Mouse (Mus musculus) liver, adult 2 months (tissue): ENCODE data around the gene Fam102b. TPM values are rescaled to one million over a fixed set of nuclear protein-coding genes. Genes with fewer than 3 reads are reported as not detected.

Experiments used
- DNase-seq: peaks from one replicate; pipeline ENCODE4 v3.0.0-alpha.2; 2011; ENCODE audit warnings: low read depth, low spot score; ENCODE audit errors: extremely low read depth
- H3K27ac ChIP-seq: fragments of 200-500 bp; replicated peaks from 2 replicates; pipeline ENCODE4 v1.5.1; 2012; ENCODE audit warnings: low read depth, mild to moderate bottlenecking, control low read depth, inconsistent platforms, low read length; ENCODE audit not compliant: insufficient read depth
- H3K27me3 ChIP-seq: fragments of 200-500 bp; 2 replicates; pipeline ENCODE4 v1.6.1; 2012; ENCODE audit warnings: mild to moderate bottlenecking, moderate library complexity, low read length, inconsistent platforms; ENCODE audit not compliant: control insufficient read depth, insufficient read depth
- H3K36me3 ChIP-seq: fragments of 200-500 bp; 2 replicates; pipeline ENCODE4 v1.6.1; 2012; ENCODE audit warnings: low read length, inconsistent platforms; ENCODE audit not compliant: control insufficient read depth, insufficient read depth
- H3K4me1 ChIP-seq: fragments of 200-500 bp; 2 replicates; pipeline ENCODE4 v1.6.1; 2011; ENCODE audit warnings: low read length; ENCODE audit not compliant: control insufficient read depth, insufficient read depth
- H3K4me3 ChIP-seq: fragments of 200-500 bp; 2 replicates; pipeline ENCODE4 v1.5.1; 2011; ENCODE audit warnings: low read depth, mild to moderate bottlenecking, control low read depth, low read length, moderate library complexity; ENCODE audit not compliant: insufficient read depth
- H3K79me2 ChIP-seq: fragments of 200-500 bp; 2 replicates; pipeline ENCODE4 v1.6.1; 2012; ENCODE audit warnings: inconsistent platforms, mild to moderate bottlenecking, low read length, moderate library complexity; ENCODE audit not compliant: control insufficient read depth, insufficient read depth
- H3K9ac ChIP-seq: fragments of 200-500 bp; 2 replicates; pipeline ENCODE4 v1.6.1; 2012; ENCODE audit warnings: low read depth, mild to moderate bottlenecking, control low read depth, inconsistent platforms, low read length
- CTCF ChIP-seq: fragments of 200-500 bp; IDR thresholded peaks from 2 replicates; pipeline ENCODE4 v1.5.1; 2011; ENCODE audit warnings: low read depth, low read length, control low read depth
- POLR2A ChIP-seq: fragments of 200-500 bp; IDR thresholded peaks from 2 replicates; pipeline ENCODE4 v1.6.1; 2011; ENCODE audit warnings: low read length, control low read depth; ENCODE audit not compliant: insufficient read depth; ENCODE audit errors: extremely low read depth
- WGBS: fragments of 180-500 bp; shearing (Covaris S2); methylation state at CpG from one replicate; pipeline ENCODE4 v1.1.7; 2018; 5-methylcytosine and 5-hydroxymethylcytosine counted together
- polyA plus RNA-seq: library from polyadenylated mRNA; depleted of rRNA; stranded (reverse); fragments of >200 nt; gene quantifications from 2 replicates; pipeline ENCODE4 v1.2.3, GENCODE M21; 2012
- total RNA-seq: library from RNA; depleted of rRNA; stranded (reverse); fragments of >200 nt; gene quantifications from 2 replicates; pipeline ENCODE4 v1.2.3, GENCODE M21; 2014

The Fam102b gene
- total and polyA plus RNA-seq, 2 experiments, result 0.28 to 1.8 TPM

- no peak for DNase-seq
- Histone ChIP-seq H3K27ac (no peak overlapping the region), H3K4me3 (no peak overlapping the region), H3K4me1 (no peaks in the 10 kb centered on the region), H3K79me2 (no peaks in the 10 kb centered on the region), H3K9ac (no peak overlapping the region), H3K27me3 (no peaks in the 10 kb centered on the region), H3K36me3 (no peaks in the 10 kb centered on the region)
- whole genome bisulfite sequencing, result 88% methylated on average over 3 of the region's 3 CpGs
- TF ChIP-seq CTCF, result no peak
- no peak for TF ChIP-seq POLR2A
Measured at GRCm38 (mm10) chr3:108963776-108964175, 63.6 kb downstream of the Fam102b start.

GRCm38 (mm10) chr3:108963278-108963677 lies 64.1 kb downstream of the Fam102b start:
- no peak for TF ChIP-seq POLR2A
- no peak for TF ChIP-seq CTCF
- H3K79me2 ChIP-seq, result no peaks in the 10 kb centered on the region
- WGBS, result 91% methylated on average over 3 of the region's 3 CpGs
- no peaks in the 10 kb centered on the region for H3K4me1 ChIP-seq
- no peak overlapping the region for H3K9ac ChIP-seq
- no peaks in the 10 kb centered on the region for H3K36me3 ChIP-seq
- no peak overlapping the region for H3K27ac ChIP-seq
- H3K27me3 ChIP-seq, result no peaks in the 10 kb centered on the region
- no peak overlapping the region for H3K4me3 ChIP-seq
- no peak for DNase-seq

GRCm38 (mm10) chr3:108961655-108962054 lies 65.8 kb downstream of the Fam102b start:
- H3K27me3 ChIP-seq, result no peaks in the 10 kb centered on the region
- no peaks in the 10 kb centered on the region for H3K79me2 ChIP-seq
- no peak overlapping the region for H3K27ac ChIP-seq
- no peak overlapping the region for H3K4me3 ChIP-seq
- H3K36me3 ChIP-seq, result no peaks in the 10 kb centered on the region
- TF ChIP-seq POLR2A, result no peak
- TF ChIP-seq CTCF, result no peak
- no peaks in the 10 kb centered on the region for H3K4me1 ChIP-seq
- H3K9ac ChIP-seq, result no peak overlapping the region
- 71% methylated on average over 6 of the region's 6 CpGs for WGBS
- DNase-seq, result no peak

GRCm38 (mm10) chr3:108961226-108961625 lies 66.2 kb downstream of the Fam102b start:
- Histone ChIP-seq H3K4me1 (no peaks in the 10 kb centered on the region), H3K9ac (no peak overlapping the region), H3K27ac (no peak overlapping the region), H3K36me3 (no peaks in the 10 kb centered on the region), H3K4me3 (no peak overlapping the region), H3K79me2 (no peaks in the 10 kb centered on the region), H3K27me3 (no peaks in the 10 kb centered on the region)
- 61% methylated on average over 7 of the region's 7 CpGs for WGBS
- no peak for DNase-seq
- TF ChIP-seq CTCF (no peak), POLR2A (no peak)

- H3K27ac ChIP-seq, result no peak overlapping the region
- H3K79me2 ChIP-seq, result no peaks in the 10 kb centered on the region
- no peaks in the 10 kb centered on the region for H3K36me3 ChIP-seq
- no peak overlapping the region for H3K9ac ChIP-seq
- no peak for DNase-seq
- H3K4me1 ChIP-seq, result no peaks in the 10 kb centered on the region
- no peak overlapping the region for H3K4me3 ChIP-seq
- TF ChIP-seq CTCF, result no peak
- no peak for TF ChIP-seq POLR2A
- H3K27me3 ChIP-seq, result no peaks in the 10 kb centered on the region
- 75% methylated on average over 13 of the region's 13 CpGs for WGBS
Measured at GRCm38 (mm10) chr3:108959680-108960295, 67.6 kb downstream of the Fam102b start.

- Histone ChIP-seq H3K4me1 (no peaks in the 10 kb centered on the region), H3K27me3 (no peaks in the 10 kb centered on the region), H3K4me3 (no peak overlapping the region), H3K27ac (no peak overlapping the region), H3K36me3 (no peaks in the 10 kb centered on the region), H3K79me2 (no peaks in the 10 kb centered on the region), H3K9ac (no peak overlapping the region)
- no peak for TF ChIP-seq POLR2A
- DNase-seq, result no peak
Measured at GRCm38 (mm10) chr3:108957976-108958375, 69.4 kb downstream of the Fam102b start.
